Mouse (Mus musculus) left cerebral cortex, adult 8-10 months (tissue): ENCODE results near the gene Rhox4g. TPM values are rescaled to one million over a fixed set of nuclear protein-coding genes. Genes with fewer than 3 reads are reported as not detected.
"Not testable (repeated sequence)": the region's sequence is repeated elsewhere in the genome, so short reads cannot be mapped to it uniquely, and the experiment has no call there.

Experiments
- DNase-seq, 2 experiments: peaks; one replicate each; pipeline ENCODE4 v3.0.0; 2022; ENCODE audit warnings: low spot score in 2 of 2
- total RNA-seq, 4 experiments: library from RNA; stranded (reverse); gene quantifications; 2 replicates each; pipeline ENCODE4 v1.2.4; 2022

The Rhox4g gene
- total RNA-seq = not detected

DNA sequence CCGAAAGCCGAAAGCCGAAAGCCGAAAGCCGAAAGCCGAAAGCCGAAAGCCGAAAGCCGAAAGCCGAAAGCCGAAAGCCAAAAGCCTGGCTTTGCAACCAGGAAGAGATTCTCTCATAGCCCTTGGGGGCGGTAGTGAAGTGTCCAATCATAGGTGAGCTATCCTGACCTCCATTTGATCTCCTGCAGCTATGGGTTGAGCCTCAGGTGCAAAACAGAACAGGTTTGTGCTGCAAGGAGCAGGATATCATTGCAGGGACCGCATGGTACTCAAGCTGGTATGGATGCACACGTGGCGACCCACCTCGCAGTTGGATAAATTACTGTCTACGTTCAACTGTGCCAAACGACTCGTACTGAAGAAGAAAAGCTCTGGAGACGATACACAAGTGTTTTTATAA is at the start of gene Rhox4g:
Rhox4g (minus strand) TSS at position 101 of the 400 bp plus-strand sequence.
- not testable (repeated sequence) for DNase-seq

DNA sequence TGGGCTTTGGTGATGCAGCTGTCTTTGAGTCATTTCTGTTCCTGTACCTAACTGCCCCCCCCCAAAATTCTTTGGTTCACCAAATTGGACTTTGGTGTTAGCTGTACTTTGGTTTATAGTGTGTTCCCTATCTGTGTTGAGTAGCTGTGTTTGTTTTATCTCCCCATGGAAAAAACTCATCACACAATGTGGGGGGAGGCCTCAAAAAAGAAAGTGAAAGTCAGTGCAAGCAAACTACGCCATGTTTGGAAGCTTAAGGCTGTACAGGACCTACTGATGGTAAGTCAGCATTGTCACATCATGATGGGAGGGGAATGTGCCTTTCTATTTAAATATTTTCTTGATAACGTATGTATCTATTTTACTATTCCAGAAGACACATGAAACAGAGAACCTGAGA is 41.1 kb upstream of the Rhox4g start:
- DNase-seq = no peak

DNA sequence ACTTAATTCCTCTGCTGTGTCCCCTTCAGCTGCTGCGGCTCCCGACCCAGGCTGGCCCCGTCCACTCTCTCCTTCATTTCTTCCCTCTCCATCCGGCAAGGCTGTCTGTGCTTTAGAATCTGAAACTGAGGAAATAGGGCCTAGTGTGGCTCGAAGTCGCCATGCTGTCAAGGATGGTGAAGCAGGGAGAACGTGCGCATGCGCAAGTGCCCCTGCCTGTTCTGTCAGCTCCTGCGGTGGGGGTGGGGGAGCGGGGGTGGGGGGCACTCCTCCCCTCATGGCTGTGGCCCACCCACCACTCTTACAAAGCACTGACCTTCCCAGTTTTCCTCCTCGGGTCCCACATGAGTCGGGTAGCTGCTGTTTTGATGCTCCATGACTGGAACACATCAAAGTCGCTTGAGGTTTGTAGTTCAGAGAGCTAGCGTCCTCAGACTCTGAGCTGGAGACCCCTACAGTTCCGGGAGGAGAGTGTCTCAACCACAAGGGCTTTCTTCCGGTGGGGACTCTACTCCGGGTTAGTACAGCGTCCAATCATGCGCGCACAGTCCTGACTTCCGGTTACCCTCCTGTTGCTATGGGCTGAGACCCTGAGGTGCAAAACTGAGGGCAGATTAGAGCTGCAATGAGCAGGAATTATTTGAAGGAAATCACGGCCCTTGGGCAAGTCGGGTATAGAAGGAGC is 32.0 kb upstream of the Rhox4g start:
- DNase-seq = no peak

DNA sequence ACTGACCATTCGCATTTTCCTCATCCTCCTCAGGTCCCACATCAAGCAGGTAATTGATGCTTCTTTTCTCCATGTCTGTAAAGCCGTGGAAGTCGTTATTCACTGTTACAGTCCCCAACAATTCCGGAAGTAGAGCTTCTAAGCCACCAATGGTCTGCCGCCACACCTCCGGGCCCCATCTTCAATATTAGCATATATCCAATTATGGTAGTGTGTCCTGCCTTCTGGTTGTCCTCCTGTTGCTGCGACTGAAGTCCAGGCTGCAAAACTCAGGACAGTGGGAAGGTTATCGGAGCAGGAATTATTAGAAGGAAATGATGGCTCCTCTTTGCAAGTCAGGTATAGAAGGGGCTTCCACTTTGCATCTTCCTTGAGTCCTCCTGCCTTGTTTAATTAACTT is 22.1 kb upstream of the Rhox4g start, which contains the start of gene Rhox2h:
Rhox2h (minus strand) TSS at position 101 of the 400 bp plus-strand sequence.
- DNase-seq = not testable (repeated sequence)

DNA sequence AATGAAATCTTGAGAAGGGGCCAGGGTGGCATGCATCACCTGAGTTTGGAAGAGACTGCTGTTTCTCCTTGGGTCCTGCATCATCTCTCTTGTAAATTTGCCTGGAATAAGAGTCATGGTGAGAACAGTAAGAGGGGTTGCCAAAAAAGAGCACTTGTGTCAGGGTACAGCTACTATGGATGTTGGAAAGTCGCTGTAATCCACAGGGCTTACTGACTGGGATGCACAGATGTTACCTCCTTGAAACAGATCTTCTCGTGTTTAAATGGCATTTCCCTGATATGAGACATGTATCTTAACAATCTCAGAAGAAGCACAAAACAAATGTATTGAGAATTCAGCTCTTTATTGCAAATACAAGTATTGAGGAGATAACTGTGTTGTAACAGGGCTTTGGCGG is 17.5 kb upstream of the Rhox4g start, which contains the start of gene Rhox3h:
Rhox3h (minus strand) TSS at position 101 of the 400 bp plus-strand sequence.
- DNase-seq = not testable (repeated sequence)

DNA sequence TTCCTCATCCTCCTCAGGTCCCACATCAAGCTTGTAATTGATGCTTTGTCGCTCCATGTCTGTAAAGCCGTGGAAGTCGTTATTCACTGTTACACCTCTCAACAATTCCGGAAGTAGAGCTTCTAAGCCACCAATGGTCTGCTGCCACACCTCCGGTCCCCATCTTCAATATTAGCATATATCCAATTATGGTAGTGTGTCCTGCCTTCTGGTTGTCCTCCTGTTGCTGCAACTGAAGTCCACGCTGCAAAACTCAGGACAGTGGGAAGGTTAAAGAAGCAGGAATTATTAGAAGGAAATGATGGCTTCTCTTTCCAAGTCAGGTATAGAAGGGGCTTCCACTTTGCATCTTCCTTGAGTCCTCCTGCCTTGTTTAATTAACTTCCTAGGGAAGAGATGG is 7.8 kb downstream of the Rhox4g start, which contains the start of gene Rhox2g:
Rhox2g (minus strand) TSS at position 101 of the 400 bp plus-strand sequence.
- not testable (repeated sequence) for DNase-seq

DNA sequence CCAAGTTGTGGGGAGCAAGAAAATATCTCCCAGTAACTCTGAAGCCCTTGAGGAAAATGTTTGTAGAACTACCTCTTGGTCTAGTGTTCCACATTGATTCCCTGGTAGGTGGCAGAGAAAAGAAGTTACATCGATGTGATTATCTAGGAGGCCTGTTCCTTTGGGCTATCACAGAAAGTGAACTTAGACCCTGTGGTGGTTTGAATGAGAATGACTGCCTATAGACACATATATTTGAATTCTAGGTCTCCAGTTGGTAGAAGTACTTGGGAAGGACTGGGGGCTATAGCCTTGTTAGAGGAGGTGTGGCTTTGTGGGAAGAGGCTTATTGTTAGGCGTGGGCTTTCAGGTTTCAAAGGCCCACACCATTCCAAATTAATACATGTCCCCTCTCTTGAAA is 22.6 kb downstream of the Rhox4g start, which contains the start of gene Rhox3g:
Rhox3g (minus strand) TSS at position 101 of the 400 bp plus-strand sequence.
- not testable (repeated sequence) for DNase-seq

DNA sequence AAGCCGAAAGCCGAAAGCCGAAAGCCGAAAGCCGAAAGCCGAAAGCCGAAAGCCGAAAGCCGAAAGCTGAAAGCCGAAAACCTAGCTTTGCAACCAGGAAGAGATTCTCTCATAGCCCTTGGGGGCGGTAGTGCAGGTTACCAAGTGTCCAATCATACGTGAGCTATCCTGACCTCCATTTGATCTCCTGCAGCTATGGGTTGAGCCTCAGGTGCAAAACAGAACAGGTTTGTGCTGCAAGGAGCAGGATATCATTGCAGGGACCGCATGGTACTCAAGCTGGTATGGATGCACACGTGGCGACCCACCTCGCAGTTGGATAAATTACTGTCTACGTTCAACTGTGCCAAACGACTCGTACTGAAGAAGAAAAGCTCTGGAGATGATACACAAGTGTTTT is 43.5 kb downstream of the Rhox4g start, which contains the start of gene Rhox4f:
Rhox4f (minus strand) TSS at position 101 of the 400 bp plus-strand sequence.
- not testable (repeated sequence) for DNase-seq

Other genes with a start within 250 kb of the Rhox4g start
- gene Rhox2b, start 239.3 kb downstream of the Rhox4g start, total RNA-seq = not detected
- not detected for gene Rhox4b, start 218.8 kb downstream of the Rhox4g start, total RNA-seq
- not detected for gene Rhox2c, start 197.6 kb downstream of the Rhox4g start, total RNA-seq
- gene Rhox3c, start 192.7 kb downstream of the Rhox4g start, total RNA-seq = not detected
- gene Rhox4c, start 171.0 kb downstream of the Rhox4g start, total RNA-seq = not detected
- gene Rhox2d, start 157.9 kb downstream of the Rhox4g start, total RNA-seq = not detected
- gene Rhox4d, start 137.0 kb downstream of the Rhox4g start, total RNA-seq = not detected
- gene Rhox2e, start 120.9 kb downstream of the Rhox4g start, total RNA-seq = not detected
- not detected for gene Rhox3e, start 109.3 kb downstream of the Rhox4g start, total RNA-seq
- gene Rhox4e, start 93.9 kb downstream of the Rhox4g start, total RNA-seq = not detected
- gene Rhox2f, start 79.9 kb downstream of the Rhox4g start, total RNA-seq = not detected
- gene Rhox3f, start 70.3 kb downstream of the Rhox4g start, total RNA-seq = not detected
- gene Rhox4f, start 43.6 kb downstream of the Rhox4g start, total RNA-seq = not detected
- not detected for gene Rhox3g, start 22.7 kb downstream of the Rhox4g start, total RNA-seq
- not detected for gene Rhox2g, start 7.9 kb downstream of the Rhox4g start, total RNA-seq
- gene Rhox3h, start 17.4 kb upstream of the Rhox4g start, total RNA-seq = not detected
- gene Rhox2h, start 21.9 kb upstream of the Rhox4g start, total RNA-seq = not detected
- gene Rhox5, start 153.5 kb upstream of the Rhox4g start, total RNA-seq = not detected
- not detected for gene Rhox6, start 175.6 kb upstream of the Rhox4g start, total RNA-seq
- gene Rhox7a, start 180.4 kb upstream of the Rhox4g start, total RNA-seq = not detected
- not detected for gene Rhox8, start 227.6 kb upstream of the Rhox4g start, total RNA-seq
- not detected for gene Rhox7b, start 245.9 kb upstream of the Rhox4g start, total RNA-seq